Mouse (Mus musculus) forebrain, embryonic 13.5 days (tissue): ENCODE data around the gene Erp27. TPM values are rescaled to one million over a fixed set of nuclear protein-coding genes. Genes with fewer than 3 reads are reported as not detected.

ENCODE experiments used
- ATAC-seq: fragments of 200-750 bp; cut with Nextera tagmentation; 2 replicates; pipeline ENCODE4 v1.8.0; 2017
- H3K27ac ChIP-seq: fragments of 300-500 bp; sonication (generic); 2 replicates; pipeline ENCODE4 v1.5.1; 2015; ENCODE audit warnings: inconsistent platforms, mild to moderate bottlenecking, moderate library complexity
- H3K27me3 ChIP-seq: fragments of 300-500 bp; sonication (generic); 2 replicates; pipeline ENCODE4 v1.6.1; 2015; ENCODE audit warnings: mild to moderate bottlenecking, inconsistent platforms
- H3K36me3 ChIP-seq: fragments of 300-500 bp; sonication (generic); 2 replicates; pipeline ENCODE4 v1.6.1; 2015; ENCODE audit warnings: mild to moderate bottlenecking, inconsistent platforms; ENCODE audit not compliant: poor library complexity, severe bottlenecking
- H3K4me1 ChIP-seq: fragments of 300-500 bp; sonication (generic); 2 replicates; pipeline ENCODE4 v1.6.1; 2015; ENCODE audit warnings: inconsistent platforms
- H3K4me2 ChIP-seq: fragments of 300-500 bp; sonication (generic); 2 replicates; pipeline ENCODE4 v1.6.1; 2015; ENCODE audit warnings: inconsistent platforms, mild to moderate bottlenecking, moderate library complexity
- H3K4me3 ChIP-seq: fragments of 300-500 bp; sonication (generic); 2 replicates; pipeline ENCODE4 v1.5.1; 2015; ENCODE audit warnings: mild to moderate bottlenecking, inconsistent platforms
- H3K9ac ChIP-seq: fragments of 300-500 bp; sonication (generic); 2 replicates; pipeline ENCODE4 v1.6.1; 2015; ENCODE audit warnings: mild to moderate bottlenecking, inconsistent platforms
- H3K9me3 ChIP-seq: fragments of 300-500 bp; sonication (generic); replicated peaks from 2 replicates; pipeline ENCODE4 v1.6.1; 2016; ENCODE audit warnings: inconsistent platforms
- WGBS: fragments of 180-500 bp; shearing (Covaris S2); methylation state at CpG from one replicate; pipeline ENCODE4 v1.1.7; 2015; 5-methylcytosine and 5-hydroxymethylcytosine counted together
- polyA plus RNA-seq: library from polyadenylated mRNA; unstranded; fragments of >200 nt; fragmentation: Nextera tagmentation; extraction: Ambion mirVana; gene quantifications from 2 replicates; pipeline ENCODE4 v1.2.1, GENCODE M21; 2015

Erp27 gene
- polyA plus RNA-seq, 1 experiment from 2014 or later = 0.22 TPM

GRCm38 (mm10) chr6:136874599-136874998, 47.4 kb downstream of the Erp27 start:
- Histone ChIP-seq H3K4me3 (no peak overlapping the region), H3K9me3 (no peaks in the 10 kb centered on the region), H3K9ac (no peak overlapping the region), H3K4me1 (peaks cover 6% of the 10 kb centered on the region; the same call in 1 of the 2 replicates), H3K27me3 (no peaks in the 10 kb centered on the region), H3K27ac (no peak overlapping the region), H3K4me2 (no peak overlapping the region), H3K36me3 (no peaks in the 10 kb centered on the region)
- ATAC-seq = no peak
- 29% methylated on average over 8 of the region's 8 CpGs for WGBS

DNA sequence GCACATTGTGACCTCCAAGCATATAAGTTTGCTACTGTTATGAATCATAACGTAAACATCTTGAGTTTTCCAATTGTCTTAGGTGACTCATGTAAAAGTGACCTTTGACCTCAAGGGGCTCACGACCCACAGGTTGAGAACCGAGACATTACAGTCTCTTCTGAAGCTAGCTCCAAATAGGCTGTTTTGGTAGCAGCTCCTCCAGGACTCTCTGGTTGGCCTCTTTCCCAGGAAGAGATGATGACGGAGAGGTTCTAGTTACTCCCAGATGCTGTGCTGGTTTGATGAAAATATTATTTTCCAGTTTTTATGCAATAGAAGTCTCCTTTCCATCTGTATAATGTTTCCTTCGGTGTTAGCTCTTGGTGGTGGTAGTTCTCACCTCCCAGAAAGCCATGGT, 53.1 kb downstream of the Erp27 start:
- Histone ChIP-seq H3K27me3 (no peaks in the 10 kb centered on the region), H3K4me2 (no peak overlapping the region), H3K4me1 (no peaks in the 10 kb centered on the region; the same call in 1 of the 2 replicates), H3K27ac (no peak overlapping the region), H3K4me3 (no peak overlapping the region), H3K9me3 (no peaks in the 10 kb centered on the region), H3K36me3 (no peaks in the 10 kb centered on the region), H3K9ac (no peak overlapping the region)
- WGBS = 87% methylated on average over 5 of the region's 5 CpGs
- no peak for ATAC-seq

- no peak overlapping the region for H3K4me3 ChIP-seq
- H3K4me1 ChIP-seq = no peaks in the 10 kb centered on the region
- no peaks in the 10 kb centered on the region for H3K27me3 ChIP-seq
- no peaks in the 10 kb centered on the region for H3K36me3 ChIP-seq
- H3K27ac ChIP-seq = no peak overlapping the region
- H3K9ac ChIP-seq = no peak overlapping the region
- H3K4me2 ChIP-seq = no peak overlapping the region
- no peak for ATAC-seq
- no peaks in the 10 kb centered on the region for H3K9me3 ChIP-seq
- 81% methylated on average over 4 of the region's 4 CpGs for WGBS
These were observed 55.8 kb downstream of the Erp27 start for GRCm38 (mm10) chr6:136866150-136866549.

GRCm38 (mm10) chr6:136865360-136865759, 56.6 kb downstream of the Erp27 start:
- WGBS = 94% methylated on average over 5 of the region's 5 CpGs

GRCm38 (mm10) chr6:136861020-136861419, 61.0 kb downstream of the Erp27 start:
- Histone ChIP-seq H3K36me3 (no peaks in the 10 kb centered on the region), H3K27me3 (no peaks in the 10 kb centered on the region), H3K27ac (no peak overlapping the region), H3K4me1 (no peaks in the 10 kb centered on the region), H3K9ac (no peak overlapping the region), H3K4me3 (no peak overlapping the region), H3K9me3 (no peaks in the 10 kb centered on the region), H3K4me2 (no peak overlapping the region)
- 50% methylated on average over 9 of the region's 9 CpGs for WGBS
- ATAC-seq = peak; percentile 63

More at GRCm38 (mm10) chr6:136865360-136865759, 56.6 kb downstream of the Erp27 start:
- Histone ChIP-seq H3K9me3 (no peaks in the 10 kb centered on the region), H3K4me2 (no peak overlapping the region), H3K36me3 (no peaks in the 10 kb centered on the region), H3K27me3 (no peaks in the 10 kb centered on the region), H3K4me3 (no peak overlapping the region), H3K4me1 (no peaks in the 10 kb centered on the region), H3K27ac (no peak overlapping the region), H3K9ac (no peak overlapping the region)
- ATAC-seq = no peak

DNA sequence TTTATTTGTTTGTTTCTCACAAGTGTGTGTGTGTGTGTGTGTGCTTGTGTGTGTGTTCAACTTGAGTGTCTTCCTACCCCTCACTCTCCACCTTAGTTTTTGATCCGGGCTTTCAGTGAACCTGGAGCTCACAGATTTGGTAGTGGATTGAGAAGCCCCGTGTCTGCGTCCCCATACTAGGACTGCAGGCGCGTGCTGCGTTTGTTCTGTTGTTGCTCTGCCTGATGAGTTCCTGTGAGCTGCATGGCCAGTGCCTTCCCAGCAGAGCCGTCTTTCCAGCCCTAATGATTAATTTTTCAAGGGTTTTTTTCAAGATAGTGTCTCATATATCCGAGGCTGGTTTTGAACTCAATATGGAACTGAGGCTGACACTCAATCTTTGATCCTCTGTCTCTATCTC, 63.6 kb downstream of the Erp27 start:
- 84% methylated on average over 8 of the region's 8 CpGs for WGBS
- no peak overlapping the region for H3K27ac ChIP-seq
- no peak overlapping the region for H3K4me2 ChIP-seq
- no peaks in the 10 kb centered on the region for H3K9me3 ChIP-seq
- no peaks in the 10 kb centered on the region for H3K4me1 ChIP-seq
- no peak for ATAC-seq
- no peaks in the 10 kb centered on the region for H3K27me3 ChIP-seq
- H3K9ac ChIP-seq = no peak overlapping the region
- H3K4me3 ChIP-seq = no peak overlapping the region
- no peaks in the 10 kb centered on the region for H3K36me3 ChIP-seq

DNA sequence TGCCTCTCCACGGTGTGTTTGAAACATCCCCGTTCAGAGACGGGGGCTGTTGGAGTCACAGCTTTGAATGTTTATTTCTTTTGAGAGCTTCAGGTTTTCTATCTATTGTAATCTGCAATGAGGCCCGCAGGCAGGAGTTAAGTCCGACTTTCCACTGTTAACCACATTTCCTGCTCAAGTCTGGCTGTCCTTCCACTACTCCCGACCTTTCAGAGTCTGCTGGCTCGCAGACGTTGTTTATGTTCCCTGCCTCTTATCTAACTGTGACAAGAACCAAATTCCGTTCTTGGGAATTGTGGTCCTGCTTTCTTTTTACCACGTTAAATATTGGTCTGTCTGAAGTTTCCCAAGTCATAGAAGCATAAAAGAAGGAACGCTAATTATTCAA, 64.1 kb downstream of the Erp27 start:
- Histone ChIP-seq H3K36me3 (no peaks in the 10 kb centered on the region), H3K4me3 (no peak overlapping the region), H3K9ac (no peak overlapping the region), H3K4me2 (no peak overlapping the region), H3K27me3 (no peaks in the 10 kb centered on the region), H3K4me1 (peaks cover 2% of the 10 kb centered on the region; the same call in 1 of the 2 replicates), H3K27ac (no peak overlapping the region), H3K9me3 (no peaks in the 10 kb centered on the region)
- ATAC-seq = no peak
- 74% methylated on average over 11 of the region's 11 CpGs for WGBS

Other genes starting within 250 kb of the Erp27 start
- 0.13 TPM in 2 replicates for gene Gucy2c, start 140.4 kb downstream of the Erp27 start, polyA plus RNA-seq
- 0.97 and 1.2 TPM in 2 replicates for gene Hist4h4, start 117.8 kb downstream of the Erp27 start, polyA plus RNA-seq
- 125 and 140 TPM in 2 replicates for gene H2afj, start 113.9 kb downstream of the Erp27 start, polyA plus RNA-seq
- gene BC049715, start 94.6 kb downstream of the Erp27 start, polyA plus RNA-seq = 0.85 and 1.9 TPM in 2 replicates
- 94.5 and 98.8 TPM in 2 replicates for gene Wbp11, start 93.9 kb downstream of the Erp27 start, polyA plus RNA-seq
- not detected in 2 replicates for gene Smco3, start 86.7 kb downstream of the Erp27 start, polyA plus RNA-seq
- 0.08 TPM in 1 of 2 replicates, not detected in the other for gene Art4, start 64.4 kb downstream of the Erp27 start, polyA plus RNA-seq
- 3.0 and 3.3 TPM in 2 replicates for gene Mgp, start 46.4 kb downstream of the Erp27 start, polyA plus RNA-seq
- 0.03 TPM in 1 of 2 replicates, not detected in the other for gene Pde6h, start 1.7 kb upstream of the Erp27 start, polyA plus RNA-seq
- 11.0 and 11.5 TPM in 2 replicates for gene Arhgdib, start 19.7 kb upstream of the Erp27 start, polyA plus RNA-seq
- 3.4 and 4.1 TPM in 2 replicates for gene Rerg, start 248.3 kb upstream of the Erp27 start, polyA plus RNA-seq